Mouse (Mus musculus) liver, adult 2 months (tissue): ENCODE data around the gene L3mbtl4.
"Not testable (repeated sequence)": the region's sequence is repeated elsewhere in the genome, so short reads cannot be mapped to it uniquely, and the experiment has no call there.

Experiments used
- CTCF ChIP-seq: fragments of 200-500 bp; IDR thresholded peaks from 2 replicates; pipeline ENCODE4 v1.5.1; 2011; ENCODE audit warnings: low read depth, low read length, control low read depth
- POLR2A ChIP-seq: fragments of 200-500 bp; IDR thresholded peaks from 2 replicates; pipeline ENCODE4 v1.6.1; 2011; ENCODE audit warnings: low read length, control low read depth; ENCODE audit not compliant: insufficient read depth; ENCODE audit errors: extremely low read depth

GRCm38 (mm10) chr17:68502998-68503397, 229.4 kb downstream of the L3mbtl4 start:
- not testable (repeated sequence) for TF ChIP-seq CTCF, POLR2A
